8 mouse cellular contexts compared by ENCODE assay signal in the genomic region with DNA sequence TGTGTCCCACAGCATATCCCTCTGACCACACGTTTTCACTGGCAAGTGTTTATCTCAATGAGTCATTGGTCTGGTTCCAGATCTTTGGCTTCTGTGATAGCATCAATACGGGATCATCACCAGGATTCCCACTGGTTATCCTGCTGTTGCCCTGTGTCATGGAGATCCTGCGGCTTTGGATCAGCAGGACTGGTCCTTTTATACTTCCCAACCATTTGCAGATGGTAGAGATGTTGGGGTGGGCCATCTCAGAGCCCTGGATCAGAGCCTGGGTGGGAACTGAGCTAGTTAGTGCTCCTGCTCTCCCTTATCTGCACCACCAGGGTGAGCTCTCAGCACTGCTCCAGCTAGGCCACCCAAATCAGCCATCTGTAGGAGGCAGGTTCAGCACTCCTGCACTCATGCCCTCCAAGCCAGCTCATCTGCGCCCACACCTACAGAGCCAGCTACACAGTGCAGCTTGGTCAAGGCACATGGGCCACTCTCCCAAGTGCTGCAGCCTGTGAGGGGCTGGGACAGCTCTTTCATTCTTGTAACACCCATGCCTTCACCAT. TPM values are rescaled to one million over a fixed set of nuclear protein-coding genes. Genes with fewer than 3 reads are reported as not detected.
DNase-seq lines count a peak whose midpoint lies in the region; TF ChIP-seq lines count a peak whose summit lies in the region.

No protein-coding gene starts in this region.

- intact Hi-C loops in heart, adult 2 months (cut with DNase I): loop anchor here (2.0 kb wide), 1 partner anchor 174 kb away; no protein-coding TSS in a partner anchor
- intact Hi-C loops in left cerebral cortex, postnatal 14 days (cut with DNase I): no loop called here

- no peaks in the 10 kb centered on the region for H3K27me3 ChIP-seq in heart, adult 2 months (ENCODE audit: control insufficient read depth, insufficient read depth, low read length)
- H3K27me3 ChIP-seq in heart, embryonic 10.5 days (ENCODE audit: insufficient read depth, poor library complexity, severe bottlenecking): no peaks in the 10 kb centered on the region

- H3K27ac ChIP-seq in heart, adult 2 months: no peak overlapping the region
- H3K27ac ChIP-seq in heart, embryonic 10.5 days: no peak overlapping the region

- TF ChIP-seq EP300 in heart, adult 2 months (IDR thresholded peaks at IDR 0.05; ENCODE audit: insufficient read depth, low read depth, low read length): no peak

- H3K36me3 ChIP-seq in heart, adult 2 months (ENCODE audit: control insufficient read depth, insufficient read depth, low read length): no peaks in the 10 kb centered on the region
- H3K36me3 ChIP-seq in heart, embryonic 10.5 days: no peaks in the 10 kb centered on the region

- peak; percentile 54 for TF ChIP-seq CTCF in heart, adult 2 months (IDR thresholded peaks at IDR 0.05)

- H3K4me1 ChIP-seq in heart, adult 2 months (ENCODE audit: control insufficient read depth, insufficient read depth, low read length): no peaks in the 10 kb centered on the region
- H3K4me1 ChIP-seq in heart, embryonic 10.5 days: no peaks in the 10 kb centered on the region

- WGBS in heart, adult 2 months: 42% methylated on average over 4 of the region's 4 CpGs
- WGBS in heart, embryonic 10.5 days: 58% methylated on average over 4 of the region's 4 CpGs

- TF ChIP-seq POLR2A in heart, adult 2 months (IDR thresholded peaks at IDR 0.05; ENCODE audit: insufficient read depth, low read depth, low read length): no peak

- H3K79me2 ChIP-seq in heart, adult 2 months (replicated peaks; ENCODE audit: control insufficient read depth, insufficient read depth, low read length): no peaks in the 10 kb centered on the region

- H3K9me3 ChIP-seq in heart, embryonic 10.5 days: no peaks in the 10 kb centered on the region

- no peak overlapping the region for H3K9ac ChIP-seq in heart, adult 2 months (ENCODE audit: low read depth, low read length)

- no peak for DNase-seq in heart, adult 2 months
- DNase-seq in heart, embryonic 10.5 days (ENCODE audit: low spot score): no peak
- DNase-seq in A20 (ENCODE audit: low read depth, low spot score): peak; percentile 7
- DNase-seq in adrenal gland, postnatal 36 days: peak; percentile 15 to 24
- peak; percentile 57 to 68 for DNase-seq in kidney, postnatal 36 days
- DNase-seq in right cerebral cortex, postnatal 14 days: no peak
- DNase-seq in neural tube, embryonic 10.5 days (ENCODE audit: extremely low spot score, low spot score): no peak
- no peak for DNase-seq in left cerebral cortex, postnatal 14 days (ENCODE audit: low spot score in 2 of 2)

- no peak overlapping the region for H3K4me3 ChIP-seq in heart, adult 2 months
- H3K4me3 ChIP-seq in heart, embryonic 10.5 days: no peak overlapping the region

RNA-seq across cellular contexts. Expression of a gene that starts 21.0 kb away (rescaled TPM):
- 1 to 10 TPM in 1 of 2 experiments, under 1 TPM in 1; 0.37 to 2.2 TPM for total RNA-seq in heart, adult 2 months (2021)
- polyA plus RNA-seq in heart, adult 2 months (2012; rRNA removed): 0.25 and 0.47 TPM in 2 replicates
- polyA plus RNA-seq in heart, embryonic 10.5 days (2016; fragmentation: Nextera tagmentation; extraction: Ambion mirVana): 9.5 and 18.1 TPM in 2 replicates
- total RNA-seq in adrenal gland, postnatal 36 days (2021): 1 to 10 TPM; 3.6 to 4.0 TPM
- total RNA-seq in left cerebral cortex, postnatal 14 days (2021): 1 to 10 TPM; 6.2 to 6.3 TPM

Comparison
In these comparisons a context has a peak if more than half of its experiments do, and no peak if none do; other contexts are left out.
1. DNase-seq: peak in A20 (single experiment), adrenal gland, postnatal 36 days (2 of 2) and kidney, postnatal 36 days (2 of 2); none in heart, adult 2 months (0 of 2), heart, embryonic 10.5 days (single experiment), right cerebral cortex, postnatal 14 days (single experiment), neural tube, embryonic 10.5 days (single experiment) and left cerebral cortex, postnatal 14 days (0 of 2).